Mouse (Mus musculus) adipose tissue, adult 10 weeks (tissue): ENCODE measurements around the gene Ttbk2. TPM values are rescaled to one million over a fixed set of nuclear protein-coding genes. Genes with fewer than 3 reads are reported as not detected.

ENCODE experiments used
- polyA plus RNA-seq: library from polyadenylated mRNA; stranded (reverse); fragments of 350-450 nt; fragmentation: Illumina TruSeq; extraction: RNeasy Lipid Tissue Mini Kit (QIAGEN cat#74804); gene quantifications from one replicate; pipeline ENCODE4 v1.2.3, GENCODE M21; 2014; ENCODE audit warnings: low read depth, low replicate concordance

The Ttbk2 gene
- polyA plus RNA-seq = 6.3 TPM

DNA sequence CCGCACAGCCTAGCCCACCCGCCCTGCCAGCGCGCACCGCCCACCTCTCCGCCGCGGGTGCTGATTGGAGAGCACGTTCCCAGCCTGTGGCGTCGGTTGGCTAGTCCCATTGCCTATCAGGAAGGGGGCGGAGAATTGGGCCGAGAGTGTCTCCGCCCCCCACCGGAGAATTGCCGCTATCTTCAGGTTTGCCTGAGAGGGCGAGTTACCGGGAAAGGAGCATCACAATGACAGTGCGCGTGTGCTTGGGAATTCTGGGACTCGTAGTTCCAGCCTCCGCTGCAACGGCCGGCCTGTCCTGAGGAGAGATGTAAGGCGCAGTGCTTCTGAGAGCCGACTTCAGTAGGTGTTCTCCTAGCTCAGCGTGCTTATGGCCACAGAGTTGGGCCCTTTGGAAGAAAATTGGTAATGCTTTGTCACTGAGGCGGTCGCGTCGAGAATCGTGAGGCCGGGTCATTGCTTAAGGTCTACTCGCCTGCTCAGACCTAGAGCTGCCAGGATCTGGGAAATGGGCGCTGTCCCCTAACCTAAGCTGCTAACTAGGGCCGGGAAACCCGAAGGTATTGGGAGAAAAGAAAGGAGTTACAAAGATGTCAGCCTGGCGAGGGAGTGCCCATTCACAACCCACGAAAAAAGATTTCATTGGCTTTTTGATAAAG, at the start of gene Ttbk2:
TSS of gene Ttbk2 (minus strand) at position 181 of the 659 bp plus-strand sequence.

DNA sequence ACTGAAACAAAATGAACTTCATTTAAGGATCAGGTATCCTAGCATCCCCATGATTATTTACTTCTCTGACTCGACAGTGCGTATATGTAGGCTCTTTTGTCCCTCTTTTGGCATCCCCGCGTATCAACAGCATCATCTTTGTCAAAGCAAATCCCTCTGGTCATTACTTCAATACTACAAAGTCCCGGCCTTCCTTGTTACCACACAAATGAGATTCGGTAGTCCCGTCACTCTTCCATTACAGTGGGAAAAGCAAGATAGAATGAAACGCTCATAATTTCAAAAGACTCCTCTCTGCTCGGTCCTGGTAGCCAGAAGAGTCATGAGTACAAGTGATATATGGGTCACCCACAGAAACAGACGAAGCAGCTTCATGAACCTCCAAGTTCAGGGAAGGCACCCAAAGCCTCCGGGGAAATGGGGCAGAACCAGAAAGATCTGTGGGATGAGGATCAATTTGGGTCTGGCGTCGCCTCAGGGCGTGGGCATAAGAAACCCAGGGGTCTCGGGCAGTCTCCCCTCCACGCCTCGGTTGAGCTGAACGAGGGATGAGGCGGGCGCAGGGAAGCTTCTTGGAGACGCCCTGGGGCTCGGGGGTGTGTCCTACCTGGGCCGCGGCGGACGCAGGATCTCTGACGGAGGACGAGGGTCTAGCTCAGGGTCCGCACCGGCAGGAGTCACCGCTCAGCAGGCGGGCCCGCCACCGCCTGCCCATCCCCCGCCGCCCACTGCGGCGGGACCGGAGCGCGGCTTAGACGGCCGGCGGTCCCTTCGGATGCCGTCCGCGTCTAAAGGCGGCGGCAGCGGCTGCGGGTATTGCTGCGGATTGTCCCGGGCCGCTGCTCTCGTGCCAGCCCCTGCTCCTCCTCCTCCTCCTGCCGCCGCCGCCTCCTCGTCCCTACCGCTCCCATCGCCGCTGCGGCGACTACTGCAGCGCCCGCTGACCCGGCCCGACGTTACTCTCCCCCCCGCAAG, 668 bp downstream of the Ttbk2 start, which contains the start of gene Cdan1:
TSS of gene Cdan1 (minus strand) at position 680 of the 975 bp plus-strand sequence.

Other genes with a start within 250 kb of the Ttbk2 start
- gene Haus2, start 241.2 kb downstream of the Ttbk2 start, polyA plus RNA-seq = 11.1 TPM
- 20.5 TPM for gene Lrrc57, start 241.1 kb downstream of the Ttbk2 start, polyA plus RNA-seq
- 9.2 TPM for gene Stard9, start 221.5 kb downstream of the Ttbk2 start, polyA plus RNA-seq
- 8.6 TPM for gene Cdan1, start 476 bp downstream of the Ttbk2 start, polyA plus RNA-seq
- 13.4 TPM for gene Ubr1, start 120.1 kb upstream of the Ttbk2 start, polyA plus RNA-seq
- 15.2 TPM for gene Tmem62, start 126.4 kb upstream of the Ttbk2 start, polyA plus RNA-seq
- 43.9 TPM for gene Ccndbp1, start 157.8 kb upstream of the Ttbk2 start, polyA plus RNA-seq
- gene Epb42, start 186.5 kb upstream of the Ttbk2 start, polyA plus RNA-seq = not detected
- not detected for gene Tgm5, start 235.2 kb upstream of the Ttbk2 start, polyA plus RNA-seq